Mouse (Mus musculus) midbrain, embryonic 11.5 days (tissue): ENCODE data around the gene Plcd3. TPM values are rescaled to one million over a fixed set of nuclear protein-coding genes. Genes with fewer than 3 reads are reported as not detected.

Source experiments
- ATAC-seq: fragments of 200-750 bp; cut with Nextera tagmentation; 2 replicates; pipeline ENCODE4 v1.8.0; 2017; ENCODE audit warnings: moderate TSS enrichment, moderate library complexity; ENCODE audit not compliant: low FRiP score
- DNase-seq: peaks from one replicate; pipeline ENCODE4 v3.0.0; 2015; ENCODE audit warnings: low spot score; ENCODE audit errors: missing footprints
- H3K27ac ChIP-seq: fragments of 300-500 bp; sonication (generic); 2 replicates; pipeline ENCODE4 v1.5.1; 2014; ENCODE audit warnings: low read depth, low read length
- H3K27me3 ChIP-seq: fragments of 300-500 bp; sonication (generic); 2 replicates; pipeline ENCODE4 v1.6.1; 2014; ENCODE audit warnings: mild to moderate bottlenecking, low read length, moderate library complexity, mixed read lengths; ENCODE audit not compliant: control insufficient read depth, insufficient read depth
- H3K36me3 ChIP-seq: fragments of 300-500 bp; sonication (generic); 2 replicates; pipeline ENCODE4 v1.6.1; 2014; ENCODE audit warnings: mild to moderate bottlenecking, low read length, moderate library complexity, mixed read lengths; ENCODE audit not compliant: control insufficient read depth, insufficient read depth
- H3K4me1 ChIP-seq: fragments of 300-500 bp; sonication (generic); 2 replicates; pipeline ENCODE4 v1.6.1; 2014; ENCODE audit warnings: low read length; ENCODE audit not compliant: control insufficient read depth, insufficient read depth
- H3K4me2 ChIP-seq: fragments of 300-500 bp; sonication (generic); 2 replicates; pipeline ENCODE4 v1.6.1; 2014; ENCODE audit warnings: mild to moderate bottlenecking, moderate library complexity
- H3K4me3 ChIP-seq: fragments of 300-500 bp; sonication (generic); 2 replicates; pipeline ENCODE4 v1.5.1; 2014; ENCODE audit warnings: low read depth, low read length
- H3K9ac ChIP-seq: fragments of 300-500 bp; sonication (generic); 2 replicates; pipeline ENCODE4 v1.6.1; 2014; ENCODE audit warnings: low read length
- H3K9me3 ChIP-seq: fragments of 300-500 bp; sonication (generic); 2 replicates; pipeline ENCODE4 v1.6.1; 2016; ENCODE audit warnings: low read length; ENCODE audit not compliant: control insufficient read depth
- WGBS: fragments of 180-500 bp; shearing (Covaris S2); extraction: QIAGEN DNeasy Blood & Tissue Kit; methylation state at CpG from one replicate; pipeline ENCODE4 v1.1.7; 2014; 5-methylcytosine and 5-hydroxymethylcytosine counted together
- polyA plus RNA-seq: library from polyadenylated mRNA; unstranded; fragments of >200 nt; fragmentation: Nextera tagmentation; extraction: Ambion mirVana; gene quantifications from 2 replicates; pipeline ENCODE4 v1.2.1, GENCODE M21; 2014

The Plcd3 gene
- polyA plus RNA-seq, 1 experiment from 2014 or later, result 0.63 TPM

GRCm38 (mm10) chr11:103074121-103074650 is 27.3 kb downstream of the Plcd3 start:
- Histone ChIP-seq H3K9ac (no peak overlapping the region), H3K27ac (no peak overlapping the region), H3K4me1 (peaks cover 4% of the 10 kb centered on the region; the same call in 1 of the 2 replicates), H3K36me3 (peaks cover 2% of the 10 kb centered on the region), H3K4me2 (no peak overlapping the region), H3K27me3 (no peaks in the 10 kb centered on the region), H3K4me3 (no peak overlapping the region), H3K9me3 (no peaks in the 10 kb centered on the region)
- WGBS, result 53% methylated on average over 10 of the region's 10 CpGs
- no peak for ATAC-seq
- no peak for DNase-seq

GRCm38 (mm10) chr11:103073671-103074070 is 27.8 kb downstream of the Plcd3 start:
- Histone ChIP-seq H3K9ac (no peak overlapping the region), H3K4me1 (peaks cover 4% of the 10 kb centered on the region; the same call in 1 of the 2 replicates), H3K9me3 (no peaks in the 10 kb centered on the region), H3K4me3 (no peak overlapping the region), H3K36me3 (peaks cover 6% of the 10 kb centered on the region), H3K27ac (no peak overlapping the region), H3K27me3 (no peaks in the 10 kb centered on the region), H3K4me2 (no peak overlapping the region)
- 89% methylated on average over 7 of the region's 7 CpGs for WGBS
- DNase-seq, result no peak
- ATAC-seq, result no peak

DNA sequence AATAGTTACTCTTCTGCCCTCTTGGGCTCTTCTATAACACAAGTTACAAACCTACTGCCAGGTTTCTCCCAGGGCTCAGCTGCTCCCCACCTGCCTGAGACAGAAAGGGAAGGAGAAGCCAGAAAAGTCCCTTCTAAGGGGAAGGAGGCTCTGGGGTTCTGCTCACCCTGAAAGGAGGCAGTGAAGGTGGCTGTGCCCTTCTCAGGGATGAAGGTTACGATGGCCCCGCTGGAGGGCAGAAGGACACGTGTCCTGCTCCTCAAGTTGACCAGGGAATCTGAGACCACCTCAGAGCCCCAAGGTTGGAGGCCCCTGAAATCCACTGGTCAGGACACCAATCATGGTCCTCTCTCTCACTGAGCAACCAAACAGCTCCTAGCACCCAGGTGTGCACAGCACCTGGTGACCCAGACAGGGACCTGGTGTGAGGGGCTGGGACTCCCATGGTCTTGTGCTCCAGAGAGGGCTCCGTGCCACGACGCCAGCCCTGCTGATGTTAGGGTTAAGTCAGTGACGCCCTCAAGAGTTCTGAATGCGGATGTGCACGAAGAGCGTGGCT is 31.1 kb downstream of the Plcd3 start:
- WGBS, result 94% methylated on average over 10 of the region's 10 CpGs

GRCm38 (mm10) chr11:103069731-103070130 is 31.7 kb downstream of the Plcd3 start:
- Histone ChIP-seq H3K4me2 (no peak overlapping the region), H3K4me3 (no peak overlapping the region), H3K9me3 (no peaks in the 10 kb centered on the region), H3K4me1 (peaks cover 3% of the 10 kb centered on the region; the same call in 1 of the 2 replicates), H3K27me3 (no peaks in the 10 kb centered on the region), H3K36me3 (peaks cover 21% of the 10 kb centered on the region), H3K27ac (no peak overlapping the region), H3K9ac (no peak overlapping the region)
- DNase-seq (no peak), ATAC-seq (no peak)
- 100% methylated on average over 2 of the region's 2 CpGs for WGBS

More for the DNA sequence above, 31.1 kb downstream of the Plcd3 start:
- H3K27ac ChIP-seq, result no peak overlapping the region
- H3K4me1 ChIP-seq, result peaks cover 4% of the 10 kb centered on the region; the same call in 1 of the 2 replicates
- DNase-seq (no peak), ATAC-seq (no peak)
- H3K27me3 ChIP-seq, result no peaks in the 10 kb centered on the region
- H3K4me2 ChIP-seq, result no peak overlapping the region
- H3K4me3 ChIP-seq, result no peak overlapping the region
- no peaks in the 10 kb centered on the region for H3K9me3 ChIP-seq
- no peak overlapping the region for H3K9ac ChIP-seq
- peaks cover 17% of the 10 kb centered on the region for H3K36me3 ChIP-seq

DNA sequence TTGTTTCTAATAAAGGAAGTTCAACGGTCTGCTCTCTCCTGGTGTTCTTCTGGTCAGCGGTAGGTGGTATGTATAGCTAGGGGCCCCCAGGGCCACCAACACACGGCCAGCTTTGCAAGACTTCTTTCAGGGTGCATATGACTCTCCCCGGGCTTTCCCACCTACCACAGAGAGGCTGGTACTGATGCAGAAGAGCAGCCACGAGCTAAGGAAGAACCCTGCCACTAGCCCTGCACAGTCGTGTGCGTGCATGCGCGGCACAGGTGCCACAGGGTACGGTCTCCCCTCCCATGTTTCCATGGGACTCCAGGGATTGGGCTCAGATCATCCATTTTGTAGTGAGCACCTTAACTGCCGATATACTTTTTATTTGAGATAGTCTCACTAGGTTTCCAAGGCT is 32.6 kb downstream of the Plcd3 start:
- DNase-seq, result no peak
- no peak for ATAC-seq
- Histone ChIP-seq H3K36me3 (peaks cover 29% of the 10 kb centered on the region), H3K27ac (no peak overlapping the region), H3K4me2 (no peak overlapping the region), H3K27me3 (no peaks in the 10 kb centered on the region), H3K9me3 (no peaks in the 10 kb centered on the region), H3K4me3 (no peak overlapping the region), H3K9ac (no peak overlapping the region), H3K4me1 (no peaks in the 10 kb centered on the region)
- 97% methylated on average over 11 of the region's 11 CpGs for WGBS

GRCm38 (mm10) chr11:103068272-103068671 is 33.2 kb downstream of the Plcd3 start:
- Histone ChIP-seq H3K27ac (no peak overlapping the region), H3K9ac (no peak overlapping the region), H3K27me3 (no peaks in the 10 kb centered on the region), H3K4me3 (no peak overlapping the region), H3K9me3 (no peaks in the 10 kb centered on the region), H3K4me2 (no peak overlapping the region), H3K36me3 (peaks cover 31% of the 10 kb centered on the region), H3K4me1 (no peaks in the 10 kb centered on the region)
- DNase-seq (no peak), ATAC-seq (no peak)
- WGBS, result 92% methylated on average over 4 of the region's 4 CpGs

- ATAC-seq, result no peak
Observed at GRCm38 (mm10) chr11:103067457-103068001, 33.9 kb downstream of the Plcd3 start.

DNA sequence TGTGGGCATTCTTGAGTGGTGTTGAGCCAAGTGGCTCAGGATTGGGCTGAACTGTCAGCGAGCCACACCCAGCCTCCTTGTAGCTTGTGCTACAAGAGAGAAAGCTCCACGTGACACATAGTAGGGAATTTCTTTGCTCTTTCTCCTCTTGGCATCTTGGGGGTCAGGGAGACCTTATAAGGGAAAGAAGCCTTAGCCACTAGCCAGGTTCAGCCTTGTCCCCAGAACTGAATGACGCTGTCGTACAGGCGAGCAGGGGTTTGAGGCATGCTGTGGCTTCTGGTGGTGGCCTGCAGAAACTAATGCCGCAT is 34.5 kb downstream of the Plcd3 start:
- no peak overlapping the region for H3K27ac ChIP-seq
- H3K36me3 ChIP-seq, result peaks cover 31% of the 10 kb centered on the region
- H3K4me2 ChIP-seq, result no peak overlapping the region
- H3K27me3 ChIP-seq, result no peaks in the 10 kb centered on the region
- H3K4me3 ChIP-seq, result no peak overlapping the region
- no peaks in the 10 kb centered on the region for H3K9me3 ChIP-seq
- no peak for DNase-seq
- WGBS, result 96% methylated on average over 6 of the region's 6 CpGs
- no peak for ATAC-seq
- H3K9ac ChIP-seq, result no peak overlapping the region
- no peaks in the 10 kb centered on the region for H3K4me1 ChIP-seq

More at GRCm38 (mm10) chr11:103067457-103068001, 33.9 kb downstream of the Plcd3 start:
- DNase-seq, result no peak
- Histone ChIP-seq H3K9me3 (no peaks in the 10 kb centered on the region), H3K36me3 (peaks cover 31% of the 10 kb centered on the region), H3K4me3 (no peak overlapping the region), H3K27ac (no peak overlapping the region), H3K9ac (no peak overlapping the region), H3K4me2 (no peak overlapping the region), H3K27me3 (no peaks in the 10 kb centered on the region), H3K4me1 (no peaks in the 10 kb centered on the region)
- 91% methylated on average over 8 of the region's 8 CpGs for WGBS

DNA sequence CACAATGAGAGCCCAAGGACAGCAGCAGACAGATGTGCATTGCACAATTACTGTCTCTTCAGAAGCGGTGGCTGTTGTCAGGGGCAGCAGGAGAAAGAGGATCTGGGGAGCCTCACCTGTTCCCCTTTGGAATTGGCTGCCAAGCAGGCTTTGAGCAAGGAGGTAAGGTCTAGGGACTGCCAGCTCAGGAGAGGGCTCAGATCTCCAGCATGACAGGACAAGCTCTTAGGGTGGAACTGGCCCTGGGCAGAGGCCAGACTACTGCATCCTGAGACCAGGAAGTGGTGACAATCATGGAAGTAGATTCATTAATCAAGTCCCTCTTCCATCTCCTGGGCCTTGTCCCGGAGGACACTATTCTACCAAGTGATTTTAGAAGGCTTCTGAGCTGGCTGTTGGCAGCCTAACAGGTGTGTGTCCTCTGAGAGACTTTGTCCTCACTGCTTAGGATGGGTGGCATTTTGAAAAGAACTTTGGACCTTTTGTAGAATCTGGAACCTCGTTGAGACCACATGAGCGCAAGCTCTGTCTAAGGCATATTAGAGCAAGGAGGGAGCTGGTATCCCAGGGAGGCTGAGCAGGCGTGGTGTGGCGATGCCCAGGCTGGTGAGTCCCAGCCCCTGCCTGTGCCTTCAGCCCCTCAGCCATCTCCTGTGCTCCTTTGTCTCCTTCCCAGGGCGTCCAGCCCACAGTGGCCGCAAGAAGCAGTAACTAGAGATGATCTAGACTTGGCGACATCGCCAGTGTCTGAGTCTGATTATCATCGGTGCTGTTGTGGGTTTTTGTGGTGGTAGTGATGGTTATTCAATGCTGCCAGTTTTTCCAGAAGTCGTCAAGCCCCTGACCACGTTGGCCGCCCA is 35.0 kb downstream of the Plcd3 start:
- no peaks in the 10 kb centered on the region for H3K9me3 ChIP-seq
- no peaks in the 10 kb centered on the region for H3K27me3 ChIP-seq
- DNase-seq (no peak), ATAC-seq (no peak)
- H3K4me3 ChIP-seq, result no peak overlapping the region
- H3K4me1 ChIP-seq, result no peaks in the 10 kb centered on the region
- H3K9ac ChIP-seq, result no peak overlapping the region
- WGBS, result 97% methylated on average over 14 of the region's 14 CpGs
- H3K4me2 ChIP-seq, result no peak overlapping the region
- H3K27ac ChIP-seq, result no peak overlapping the region
- peaks cover 31% of the 10 kb centered on the region for H3K36me3 ChIP-seq
